Mouse (Mus musculus): ENCODE results near the gene Gm45711. TPM values are rescaled to one million over a fixed set of nuclear protein-coding genes. Genes with fewer than 3 reads are reported as not detected.
A peak's percentile ranks its signal among the peaks of the same experiment; 100 is the strongest.
"Not testable (repeated sequence)": the region's sequence is repeated elsewhere in the genome, so short reads cannot be mapped to it uniquely, and the experiment has no call there.

The Gm45711 gene
- total RNA-seq (2014; rRNA removed): not detected in 2 replicates
- not detected in 2 replicates for polyA plus RNA-seq (2015; fragmentation: Nextera tagmentation; extraction: Ambion mirVana)

DNA sequence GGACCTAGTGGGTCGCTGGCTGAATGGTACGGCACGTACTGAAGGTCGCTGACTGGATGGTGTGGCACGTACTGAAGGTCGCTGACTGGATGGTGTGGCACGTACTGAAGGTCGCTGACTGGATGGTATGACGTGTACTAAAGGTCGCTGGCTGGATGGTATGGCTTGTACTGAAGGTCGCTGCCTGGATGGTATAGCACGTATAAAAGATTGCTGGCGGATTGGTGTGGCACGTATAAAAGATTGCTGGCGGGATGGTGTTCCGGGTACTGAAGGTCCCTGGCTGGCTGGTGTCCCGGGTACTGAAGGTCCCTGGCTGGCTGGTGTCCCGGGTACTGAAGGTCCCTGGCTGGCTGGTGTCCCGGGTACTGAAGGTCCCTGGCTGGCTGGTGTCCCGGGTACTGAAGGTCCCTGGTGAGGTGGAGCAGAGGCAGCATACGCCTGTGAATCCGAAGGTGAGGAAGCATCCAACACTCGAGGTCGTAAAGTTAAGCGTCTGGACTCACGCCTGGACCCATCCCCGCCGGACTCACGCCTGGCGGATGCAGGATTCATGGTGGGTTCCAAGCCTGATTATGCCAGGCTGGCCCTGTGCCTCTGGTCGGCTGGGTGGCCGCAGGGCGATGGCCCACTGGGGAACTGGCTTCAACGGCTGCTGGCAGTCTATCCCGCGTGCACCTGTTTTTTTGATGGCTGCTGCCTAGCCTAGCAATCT lies at the start of gene Gm45711, which contains the start of gene Cmtm1:
Gene Gm45711, minus strand, starts transcription at position 641 of the 715 bp plus-strand sequence.
Gene Cmtm1, minus strand, starts transcription at position 705 of the 715 bp plus-strand sequence.
- H3K27me3 ChIP-seq (ENCODE audit: insufficient read depth, low read length); H3K27ac ChIP-seq; H3K9ac ChIP-seq (replicated peaks; ENCODE audit: low read length); H3K4me2 ChIP-seq (ENCODE audit: low read depth, low read length); H3K9me3 ChIP-seq (ENCODE audit: low read length); H3K4me1 ChIP-seq (ENCODE audit: insufficient read depth, low read length); H3K36me3 ChIP-seq (ENCODE audit: insufficient read depth, low read length); H3K4me3 ChIP-seq (ENCODE audit: low read length): not testable (repeated sequence)
- WGBS: 75% methylated on average over 33 of the region's 36 CpGs
- DNase-seq (ENCODE audit: low spot score): peak; percentile 61
- ATAC-seq: peak; percentile 38

DNA sequence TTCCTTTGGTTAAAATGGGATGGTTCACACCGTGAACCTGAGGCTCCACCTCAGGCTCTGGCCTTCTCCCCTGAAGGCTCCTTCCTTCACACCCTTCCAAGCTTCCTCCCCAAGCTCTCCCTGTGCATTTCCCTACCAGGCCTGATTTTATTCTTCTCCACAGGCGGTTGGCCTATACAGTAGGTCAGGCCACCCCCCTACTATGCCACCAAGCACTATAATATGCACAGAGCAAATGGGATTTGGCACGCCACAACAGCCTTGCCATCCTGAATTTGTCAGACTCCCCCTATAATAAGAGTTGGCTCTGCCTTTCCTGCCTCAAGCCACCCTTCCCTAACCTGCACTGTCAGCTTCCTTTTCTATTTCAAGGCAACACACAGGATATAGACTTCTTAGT lies 48.8 kb upstream of the Gm45711 start:
- no peaks in the 10 kb centered on the region for H3K27me3 ChIP-seq (ENCODE audit: insufficient read depth, low read length)
- TF ChIP-seq CTCF (IDR thresholded peaks at IDR 0.05; ENCODE audit: low read depth): no peak
- H3K4me1 ChIP-seq (ENCODE audit: insufficient read depth, low read length): peaks cover 10% of the 10 kb centered on the region; the same call in 1 of the 2 replicates
- no peaks in the 10 kb centered on the region for H3K9me3 ChIP-seq (ENCODE audit: low read length)
- no peak overlapping the region for H3K27ac ChIP-seq
- no peak for ATAC-seq
- no peak overlapping the region for H3K4me2 ChIP-seq (ENCODE audit: low read depth, low read length)
- no peak overlapping the region for H3K9ac ChIP-seq (replicated peaks; ENCODE audit: low read length)
- WGBS: 52% methylated on average over 3 of the region's 3 CpGs
- DNase-seq (ENCODE audit: low spot score): no peak
- H3K4me3 ChIP-seq (ENCODE audit: low read length): no peak overlapping the region
- peaks cover 11% of the 10 kb centered on the region; the same call in 1 of the 2 replicates for H3K36me3 ChIP-seq (ENCODE audit: insufficient read depth, low read length)

- H3K27ac ChIP-seq: no peak overlapping the region
- DNase-seq (ENCODE audit: low spot score) (no peak), ATAC-seq (no peak)
- H3K4me1 ChIP-seq (ENCODE audit: insufficient read depth, low read length): peaks cover under 1% of the 10 kb centered on the region; the same call in 1 of the 2 replicates
- no peak overlapping the region for H3K4me3 ChIP-seq (ENCODE audit: low read length)
- no peaks in the 10 kb centered on the region for H3K27me3 ChIP-seq (ENCODE audit: insufficient read depth, low read length)
- no peak overlapping the region for H3K9ac ChIP-seq (replicated peaks; ENCODE audit: low read length)
- peaks cover 11% of the 10 kb centered on the region; the same call in 1 of the 2 replicates for H3K36me3 ChIP-seq (ENCODE audit: insufficient read depth, low read length)
- no peak overlapping the region for H3K4me2 ChIP-seq (ENCODE audit: low read depth, low read length)
- TF ChIP-seq CTCF (IDR thresholded peaks at IDR 0.05; ENCODE audit: low read depth): no peak
- WGBS: 91% methylated on average over 10 of the region's 10 CpGs
- H3K9me3 ChIP-seq (ENCODE audit: low read length): no peaks in the 10 kb centered on the region
Observed at GRCm38 (mm10) chr8:104354504-104354903, 44.6 kb upstream of the Gm45711 start.

GRCm38 (mm10) chr8:104353186-104353585 lies 43.3 kb upstream of the Gm45711 start:
- Histone ChIP-seq H3K27me3 (ENCODE audit: insufficient read depth, low read length) (no peaks in the 10 kb centered on the region), H3K4me2 (ENCODE audit: low read depth, low read length) (no peak overlapping the region), H3K9ac (replicated peaks; ENCODE audit: low read length) (no peak overlapping the region), H3K9me3 (ENCODE audit: low read length) (no peaks in the 10 kb centered on the region), H3K36me3 (ENCODE audit: insufficient read depth, low read length) (peaks cover 11% of the 10 kb centered on the region; the same call in 1 of the 2 replicates), H3K27ac (no peak overlapping the region), H3K4me3 (ENCODE audit: low read length) (no peak overlapping the region), H3K4me1 (ENCODE audit: insufficient read depth, low read length) (no peaks in the 10 kb centered on the region)
- ATAC-seq (peak; percentile 63; the same call in 1 of the 2 replicates), DNase-seq (ENCODE audit: low spot score) (peak; percentile 40)
- peak; percentile 64 for TF ChIP-seq CTCF (IDR thresholded peaks at IDR 0.05; ENCODE audit: low read depth)
- 54% methylated on average over 5 of the region's 5 CpGs for WGBS

- H3K9ac ChIP-seq (replicated peaks; ENCODE audit: low read length): no peak overlapping the region
- no peaks in the 10 kb centered on the region for H3K4me1 ChIP-seq (ENCODE audit: insufficient read depth, low read length)
- ATAC-seq (no peak), DNase-seq (ENCODE audit: low spot score) (no peak)
- no peak overlapping the region for H3K4me2 ChIP-seq (ENCODE audit: low read depth, low read length)
- H3K36me3 ChIP-seq (ENCODE audit: insufficient read depth, low read length): peaks cover 11% of the 10 kb centered on the region; the same call in 1 of the 2 replicates
- no peak overlapping the region for H3K4me3 ChIP-seq (ENCODE audit: low read length)
- no peak for TF ChIP-seq CTCF (IDR thresholded peaks at IDR 0.05; ENCODE audit: low read depth)
- H3K27ac ChIP-seq: no peak overlapping the region
- WGBS: 87% methylated on average over 13 of the region's 13 CpGs
- no peaks in the 10 kb centered on the region for H3K9me3 ChIP-seq (ENCODE audit: low read length)
- H3K27me3 ChIP-seq (ENCODE audit: insufficient read depth, low read length): no peaks in the 10 kb centered on the region
Observed at GRCm38 (mm10) chr8:104350047-104350446, 40.2 kb upstream of the Gm45711 start.

GRCm38 (mm10) chr8:104348971-104349370 lies 39.1 kb upstream of the Gm45711 start:
- Histone ChIP-seq H3K27me3 (ENCODE audit: insufficient read depth, low read length) (no peaks in the 10 kb centered on the region), H3K4me1 (ENCODE audit: insufficient read depth, low read length) (no peaks in the 10 kb centered on the region), H3K36me3 (ENCODE audit: insufficient read depth, low read length) (peaks cover 1% of the 10 kb centered on the region; the same call in 1 of the 2 replicates), H3K4me3 (ENCODE audit: low read length) (no peak overlapping the region), H3K9ac (replicated peaks; ENCODE audit: low read length) (no peak overlapping the region), H3K27ac (no peak overlapping the region), H3K9me3 (ENCODE audit: low read length) (no peaks in the 10 kb centered on the region), H3K4me2 (ENCODE audit: low read depth, low read length) (no peak overlapping the region)
- TF ChIP-seq CTCF (IDR thresholded peaks at IDR 0.05; ENCODE audit: low read depth): no peak
- DNase-seq (ENCODE audit: low spot score): no peak
- 55% methylated on average over 5 of the region's 5 CpGs for WGBS
- ATAC-seq: no peak

GRCm38 (mm10) chr8:104346706-104347105 lies 36.8 kb upstream of the Gm45711 start:
- Histone ChIP-seq H3K4me3 (ENCODE audit: low read length) (no peak overlapping the region), H3K36me3 (ENCODE audit: insufficient read depth, low read length) (no peaks in the 10 kb centered on the region; the same call in 1 of the 2 replicates), H3K27ac (no peak overlapping the region), H3K4me2 (ENCODE audit: low read depth, low read length) (no peak overlapping the region), H3K9ac (replicated peaks; ENCODE audit: low read length) (no peak overlapping the region), H3K27me3 (ENCODE audit: insufficient read depth, low read length) (no peaks in the 10 kb centered on the region), H3K4me1 (ENCODE audit: insufficient read depth, low read length) (no peaks in the 10 kb centered on the region), H3K9me3 (ENCODE audit: low read length) (no peaks in the 10 kb centered on the region)
- 48% methylated on average over 12 of the region's 12 CpGs for WGBS
- ATAC-seq: no peak
- no peak for DNase-seq (ENCODE audit: low spot score)
- no peak for TF ChIP-seq CTCF (IDR thresholded peaks at IDR 0.05; ENCODE audit: low read depth)

Data from hindbrain, postnatal 0 days (tissue).